Mouse (Mus musculus): ENCODE measurements around the gene Tmod4. TPM values are rescaled to one million over a fixed set of nuclear protein-coding genes. Genes with fewer than 3 reads are reported as not detected.
"Not testable (repeated sequence)": the region's sequence is repeated elsewhere in the genome, so short reads cannot be mapped to it uniquely, and the experiment has no call there.

Tmod4 gene
- total RNA-seq (2014; rRNA removed) = 0.24 and 1.5 TPM in 2 replicates
- 0.39 and 0.62 TPM in 2 replicates for polyA plus RNA-seq (2015; fragmentation: Nextera tagmentation; extraction: Ambion mirVana)

DNA sequence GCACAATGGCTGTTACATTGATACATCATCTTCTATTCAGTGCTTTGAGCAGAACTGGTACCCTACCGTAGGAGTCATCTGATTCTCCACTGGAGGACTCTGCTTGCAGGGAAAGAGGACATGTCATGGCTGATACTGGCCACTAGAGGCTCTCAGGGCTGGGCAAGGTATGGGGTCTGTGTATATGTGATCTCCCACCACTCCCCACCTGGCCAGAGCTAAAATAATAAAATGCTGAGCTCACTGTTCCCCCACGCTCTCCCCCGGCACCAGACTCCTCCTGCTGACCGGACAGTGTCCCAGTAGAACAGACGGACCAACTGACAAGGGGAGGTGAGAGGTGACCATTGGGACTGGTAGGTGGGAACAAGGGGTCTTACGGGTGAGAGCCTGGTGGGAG lies at the start of gene Tmod4:
TSS of gene Tmod4 (plus strand) at position 231 of the 400 bp plus-strand sequence.
- Histone ChIP-seq H3K27ac (ENCODE audit: low read depth, low read length) (no peak within 1 kb of the TSS), H3K27me3 (ENCODE audit: insufficient read depth, low read length) (no peaks in the 10 kb centered on the region), H3K36me3 (ENCODE audit: insufficient read depth) (peaks cover 35% of the 10 kb centered on the region), H3K9ac (no peak within 1 kb of the TSS), H3K4me3 (ENCODE audit: low read depth, low read length) (no peak within 1 kb of the TSS), H3K4me2 (ENCODE audit: low read depth) (no peak within 1 kb of the TSS), H3K4me1 (ENCODE audit: insufficient read depth) (no peaks in the 10 kb centered on the region), H3K9me3 (ENCODE audit: low read length) (no peaks in the 10 kb centered on the region)
- no peak for DNase-seq
- peak; percentile 66 for ATAC-seq
- peak; percentile 60 for TF ChIP-seq CTCF (IDR thresholded peaks at IDR 0.05; ENCODE audit: low read depth)
- WGBS = 64% methylated on average over 6 of the region's 6 CpGs

DNA sequence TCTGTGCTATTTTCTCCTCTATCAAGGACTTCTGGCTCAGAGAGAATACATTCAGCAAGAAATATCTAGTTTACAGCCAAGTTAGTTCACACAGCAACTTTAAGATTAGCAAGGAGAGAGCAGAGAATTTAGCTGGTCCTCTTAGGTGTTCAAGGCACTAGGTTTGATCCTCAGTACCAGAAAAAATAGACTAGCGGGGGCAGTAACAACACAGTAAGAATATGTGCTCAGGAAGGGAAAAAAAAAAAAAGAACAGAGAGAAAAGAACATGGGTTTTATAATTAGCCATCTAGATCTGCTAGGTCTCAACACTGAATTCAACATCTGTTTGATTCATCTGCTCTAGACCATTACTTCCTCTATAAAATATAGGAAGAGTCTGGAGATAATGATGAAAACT lies 36.2 kb upstream of the Tmod4 start:
- Histone ChIP-seq H3K9me3 (ENCODE audit: low read length) (no peaks in the 10 kb centered on the region), H3K9ac (no peak overlapping the region), H3K4me3 (ENCODE audit: low read depth, low read length) (no peak overlapping the region), H3K4me2 (ENCODE audit: low read depth) (no peak overlapping the region), H3K36me3 (ENCODE audit: insufficient read depth) (no peaks in the 10 kb centered on the region), H3K4me1 (ENCODE audit: insufficient read depth) (no peaks in the 10 kb centered on the region), H3K27ac (ENCODE audit: low read depth, low read length) (no peak overlapping the region), H3K27me3 (ENCODE audit: insufficient read depth, low read length) (no peaks in the 10 kb centered on the region)
- DNase-seq (no peak), ATAC-seq (no peak)
- WGBS = 93% methylated on average over 1 of the region's 1 CpGs
- no peak for TF ChIP-seq CTCF (IDR thresholded peaks at IDR 0.05; ENCODE audit: low read depth)

DNA sequence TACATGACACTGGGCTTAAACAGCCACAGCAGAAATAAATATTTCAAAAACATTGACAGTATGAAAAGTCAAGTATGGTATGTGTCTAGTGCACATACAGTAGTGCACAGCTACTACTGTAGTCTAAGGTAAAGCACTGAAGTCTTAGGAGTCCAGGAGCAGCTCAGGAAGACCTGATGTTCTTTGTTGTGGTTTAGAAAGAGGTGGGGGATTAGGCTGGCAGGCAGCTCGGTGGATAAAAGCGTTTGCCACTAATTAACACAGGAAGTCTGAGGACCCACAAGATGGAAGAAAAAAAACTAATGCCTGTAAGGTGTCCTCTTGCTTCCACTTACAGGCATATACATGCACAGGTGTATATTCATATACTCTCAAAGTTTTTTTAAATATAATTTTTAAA lies 23.4 kb upstream of the Tmod4 start:
- WGBS = 3% methylated on average over 2 of the region's 2 CpGs
- Histone ChIP-seq H3K27ac (ENCODE audit: low read depth, low read length) (no peak overlapping the region), H3K36me3 (ENCODE audit: insufficient read depth) (no peaks in the 10 kb centered on the region; the same call in 1 of the 2 replicates), H3K4me2 (ENCODE audit: low read depth) (no peak overlapping the region), H3K27me3 (ENCODE audit: insufficient read depth, low read length) (no peaks in the 10 kb centered on the region), H3K9ac (no peak overlapping the region), H3K9me3 (ENCODE audit: low read length) (no peaks in the 10 kb centered on the region), H3K4me1 (ENCODE audit: insufficient read depth) (peaks cover 9% of the 10 kb centered on the region), H3K4me3 (ENCODE audit: low read depth, low read length) (no peak overlapping the region)
- no peak for TF ChIP-seq CTCF (IDR thresholded peaks at IDR 0.05; ENCODE audit: low read depth)
- ATAC-seq (no peak), DNase-seq (no peak)

DNA sequence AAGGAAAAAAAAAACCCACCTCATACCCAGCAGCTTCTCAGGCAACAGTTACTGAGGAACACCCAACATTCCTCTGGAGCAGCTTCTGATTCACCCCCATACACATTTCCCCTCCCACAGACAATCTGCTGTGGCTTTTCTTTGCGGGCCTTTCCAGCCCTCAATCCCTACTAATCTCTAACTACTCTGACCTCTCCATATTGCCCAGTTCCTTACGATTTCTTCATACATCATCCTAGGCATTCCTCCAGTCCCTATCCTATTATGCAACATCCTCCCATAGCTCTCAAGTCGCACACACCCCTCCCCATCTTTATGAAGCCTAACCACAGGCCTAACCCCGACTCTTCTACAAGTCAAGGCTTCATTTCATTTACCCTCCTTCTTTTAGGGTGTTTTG lies 19.2 kb upstream of the Tmod4 start:
- H3K27me3 ChIP-seq (ENCODE audit: insufficient read depth, low read length) = no peaks in the 10 kb centered on the region
- H3K4me3 ChIP-seq (ENCODE audit: low read depth, low read length) = peak overlapping the region; percentile 98
- H3K9ac ChIP-seq = peak overlapping the region; percentile 90; the same call in 1 of the 2 replicates
- no peak overlapping the region for H3K27ac ChIP-seq (ENCODE audit: low read depth, low read length)
- TF ChIP-seq CTCF (IDR thresholded peaks at IDR 0.05; ENCODE audit: low read depth) = no peak
- ATAC-seq (no peak), DNase-seq (no peak)
- H3K36me3 ChIP-seq (ENCODE audit: insufficient read depth) = no peaks in the 10 kb centered on the region
- 70% methylated on average over 4 of the region's 4 CpGs for WGBS
- no peaks in the 10 kb centered on the region for H3K9me3 ChIP-seq (ENCODE audit: low read length)
- peaks cover 9% of the 10 kb centered on the region for H3K4me1 ChIP-seq (ENCODE audit: insufficient read depth)
- H3K4me2 ChIP-seq (ENCODE audit: low read depth) = peak overlapping the region; percentile 82

DNA sequence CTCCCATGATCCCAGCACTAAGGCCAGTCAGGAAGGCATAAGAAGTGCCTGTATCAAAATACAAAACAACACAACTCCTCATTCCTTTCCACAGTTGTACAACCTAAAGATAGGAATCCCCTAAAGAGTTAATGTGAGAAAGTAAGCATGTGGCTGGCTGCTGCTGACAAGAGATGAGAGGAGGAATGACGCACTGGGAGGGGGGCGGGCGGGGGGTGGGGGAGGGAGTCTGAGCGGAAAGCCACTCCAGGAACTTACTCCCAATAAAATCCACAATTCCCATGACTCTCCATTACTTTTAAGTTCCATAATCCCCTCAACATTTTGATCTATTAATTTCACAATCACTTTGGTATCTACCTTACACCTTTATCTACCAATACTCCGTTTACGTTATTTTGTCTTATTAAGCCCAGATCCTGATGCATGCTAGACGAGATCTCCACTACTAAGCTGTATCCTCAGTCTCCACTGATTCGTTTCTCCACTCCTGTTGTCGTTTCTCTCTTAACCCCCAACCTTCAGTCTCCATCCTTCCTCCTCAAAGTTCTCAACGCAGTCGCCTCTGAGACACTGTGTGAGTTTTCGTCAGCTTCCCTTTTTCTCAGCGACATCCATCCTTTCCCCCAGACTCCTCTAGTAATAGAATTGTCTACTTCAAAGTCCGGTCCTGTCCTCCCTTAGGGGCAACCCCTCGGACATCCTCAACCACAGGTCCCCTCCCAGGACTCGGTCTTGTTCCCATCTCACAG lies 18.5 kb upstream of the Tmod4 start:
- DNase-seq (no peak), ATAC-seq (no peak)
- H3K9me3 ChIP-seq (ENCODE audit: low read length) = no peaks in the 10 kb centered on the region
- H3K9ac ChIP-seq = peak overlapping the region; percentile 90
- peak overlapping the region; percentile 92 for H3K27ac ChIP-seq (ENCODE audit: low read depth, low read length)
- no peak for TF ChIP-seq CTCF (IDR thresholded peaks at IDR 0.05; ENCODE audit: low read depth)
- peak overlapping the region; percentile 98 for H3K4me3 ChIP-seq (ENCODE audit: low read depth, low read length)
- no peaks in the 10 kb centered on the region for H3K36me3 ChIP-seq (ENCODE audit: insufficient read depth)
- WGBS = under 1% methylated on average over 16 of the region's 16 CpGs
- no peaks in the 10 kb centered on the region for H3K27me3 ChIP-seq (ENCODE audit: insufficient read depth, low read length)
- H3K4me2 ChIP-seq (ENCODE audit: low read depth) = peak overlapping the region; percentile 82
- H3K4me1 ChIP-seq (ENCODE audit: insufficient read depth) = peaks cover 9% of the 10 kb centered on the region

DNA sequence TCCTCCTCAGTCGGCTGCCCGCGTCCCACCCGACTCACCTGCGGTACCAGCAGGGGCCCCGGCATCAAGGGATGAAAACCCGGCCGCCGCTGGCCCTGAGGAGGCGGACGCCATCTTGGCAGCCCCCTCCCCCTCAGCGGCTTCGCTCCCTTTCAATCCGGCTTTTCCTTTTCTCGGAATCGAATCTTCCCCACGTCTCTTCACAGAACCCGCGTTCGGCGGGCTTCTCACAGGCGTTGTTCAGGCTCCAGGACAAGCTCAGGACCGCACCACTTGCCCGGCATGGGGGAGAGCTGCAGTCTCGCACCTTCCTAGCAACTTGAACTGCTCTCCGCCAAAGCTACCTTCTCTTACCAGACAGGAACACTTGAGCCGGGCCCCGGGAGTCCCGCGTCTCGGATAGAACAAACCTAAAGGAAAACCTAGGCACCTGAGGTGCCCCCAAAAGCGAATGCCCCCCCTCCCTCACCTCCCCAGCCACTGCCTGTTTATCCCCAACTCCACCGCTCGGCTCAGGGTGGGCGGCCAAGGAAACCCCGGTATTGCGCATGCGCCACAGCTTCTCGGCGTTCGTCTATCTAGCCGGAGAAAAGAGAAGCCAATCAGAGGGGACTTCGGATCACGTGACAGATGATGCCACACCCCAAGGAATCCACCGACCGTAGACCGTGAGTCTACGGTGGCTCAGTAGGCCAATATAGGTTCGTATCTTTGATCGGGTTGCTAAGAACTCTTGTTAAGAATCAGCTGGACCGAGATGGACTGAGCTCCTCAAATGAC lies 17.7 kb upstream of the Tmod4 start, which contains the start of gene Pip5k1a:
TSS of gene Pip5k1a (minus strand) at position 593 of the 780 bp plus-strand sequence.
- H3K27me3 ChIP-seq (ENCODE audit: insufficient read depth, low read length) = no peaks in the 10 kb centered on the region
- H3K9me3 ChIP-seq (ENCODE audit: low read length) = no peaks in the 10 kb centered on the region
- peak within 1 kb of the TSS; percentile 98 for H3K4me3 ChIP-seq (ENCODE audit: low read depth, low read length)
- H3K4me1 ChIP-seq (ENCODE audit: insufficient read depth) = peaks cover 9% of the 10 kb centered on the region
- ATAC-seq = peak; percentile 92
- H3K9ac ChIP-seq = peak within 1 kb of the TSS; percentile 90
- 1% methylated on average over 51 of the region's 51 CpGs for WGBS
- H3K27ac ChIP-seq (ENCODE audit: low read depth, low read length) = peak within 1 kb of the TSS; percentile 92
- peak; percentile 98 for DNase-seq
- H3K4me2 ChIP-seq (ENCODE audit: low read depth) = peak within 1 kb of the TSS; percentile 82
- peak; percentile 52 for TF ChIP-seq CTCF (IDR thresholded peaks at IDR 0.05; ENCODE audit: low read depth)
- H3K36me3 ChIP-seq (ENCODE audit: insufficient read depth) = no peaks in the 10 kb centered on the region

DNA sequence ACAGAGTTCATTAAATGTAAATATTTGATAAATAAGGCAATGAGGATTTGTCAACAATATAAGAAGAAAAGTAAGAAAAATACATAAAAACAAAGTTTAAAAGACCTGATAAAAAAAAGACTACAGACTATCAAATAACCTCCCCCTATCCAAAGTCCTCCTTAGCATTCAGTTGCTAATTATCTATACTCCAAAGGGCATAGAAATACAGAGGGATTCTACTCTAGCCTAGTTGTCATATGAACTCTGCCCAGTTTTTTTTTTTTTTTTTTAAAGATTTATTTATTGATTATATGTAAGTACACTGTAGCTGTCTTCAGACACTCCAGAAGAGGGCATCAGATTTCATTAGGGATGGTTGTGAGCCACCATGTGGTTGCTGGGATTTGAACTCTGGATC lies 17.0 kb upstream of the Tmod4 start:
- not testable (repeated sequence) for DNase-seq; H3K36me3 ChIP-seq (ENCODE audit: insufficient read depth); H3K27me3 ChIP-seq (ENCODE audit: insufficient read depth, low read length); ATAC-seq; H3K9me3 ChIP-seq (ENCODE audit: low read length)
- Histone ChIP-seq H3K27ac (ENCODE audit: low read depth, low read length) (peak overlapping the region; percentile 54; the same call in 1 of the 2 replicates), H3K4me3 (ENCODE audit: low read depth, low read length) (peak overlapping the region; percentile 98), H3K9ac (peak overlapping the region; percentile 51; the same call in 1 of the 2 replicates), H3K4me2 (ENCODE audit: low read depth) (peak overlapping the region; percentile 82), H3K4me1 (ENCODE audit: insufficient read depth) (peaks cover 14% of the 10 kb centered on the region)
